Mouse (Mus musculus): ENCODE results near the gene Dnmt3l. TPM values are rescaled to one million over a fixed set of nuclear protein-coding genes. Genes with fewer than 3 reads are reported as not detected.

The Dnmt3l gene
- polyA plus RNA-seq, 1 experiment, result not detected

GRCm38 (mm10) chr10:78019291-78019690 lies 22.5 kb upstream of the Dnmt3l start:
- TF ChIP-seq GATA1 (IDR thresholded peaks at IDR 0.05; ENCODE audit: low read length), result no peak

- TF ChIP-seq GATA1 (IDR thresholded peaks at IDR 0.05; ENCODE audit: low read length), result no peak
Measured at GRCm38 (mm10) chr10:78028129-78028528, 13.6 kb upstream of the Dnmt3l start.

DNA sequence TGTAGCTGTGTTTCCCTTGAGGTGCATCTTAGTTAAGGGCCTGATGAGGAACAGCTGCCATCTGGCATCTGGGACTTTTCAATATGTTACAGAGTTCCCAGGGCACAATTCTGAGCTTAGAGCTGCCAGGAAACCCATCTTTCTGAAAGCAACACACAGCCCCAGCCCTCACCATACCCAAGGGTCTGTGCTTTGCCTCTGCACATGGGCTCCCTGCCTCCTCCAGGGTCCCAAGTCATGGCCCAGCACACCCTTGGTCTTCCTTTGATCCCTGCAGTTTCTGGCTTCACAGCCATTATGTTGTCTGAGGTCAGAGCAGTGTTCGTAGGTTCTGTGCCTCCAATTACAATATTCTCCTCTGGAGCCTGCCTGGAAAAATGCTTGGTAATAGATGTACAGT lies 12.7 kb upstream of the Dnmt3l start:
- no peak for TF ChIP-seq GATA1 (IDR thresholded peaks at IDR 0.05; ENCODE audit: low read length)

DNA sequence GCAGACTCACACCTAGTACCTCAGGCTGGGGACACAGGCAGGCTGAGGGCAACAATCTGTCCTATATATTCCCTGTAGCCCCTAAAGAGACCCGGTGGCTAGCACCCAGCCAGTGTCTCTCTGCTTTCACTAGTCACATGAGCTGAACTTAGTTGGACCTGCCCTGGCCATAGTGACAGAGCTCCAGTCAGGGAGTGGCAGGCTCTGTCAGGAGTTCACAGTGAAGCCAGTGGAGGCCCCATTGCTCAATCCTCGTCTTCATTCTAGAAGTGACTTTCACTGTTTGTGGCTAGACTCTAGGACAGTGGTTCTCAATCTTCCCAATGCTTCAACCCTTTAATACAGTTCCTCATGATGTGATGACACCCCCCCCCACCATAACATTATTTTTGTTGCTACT lies 9.8 kb upstream of the Dnmt3l start:
- TF ChIP-seq GATA1 (IDR thresholded peaks at IDR 0.05; ENCODE audit: low read length), result no peak

- TF ChIP-seq GATA1 (IDR thresholded peaks at IDR 0.05; ENCODE audit: low read length), result no peak
Measured at GRCm38 (mm10) chr10:78037139-78037538, 4.6 kb upstream of the Dnmt3l start.

DNA sequence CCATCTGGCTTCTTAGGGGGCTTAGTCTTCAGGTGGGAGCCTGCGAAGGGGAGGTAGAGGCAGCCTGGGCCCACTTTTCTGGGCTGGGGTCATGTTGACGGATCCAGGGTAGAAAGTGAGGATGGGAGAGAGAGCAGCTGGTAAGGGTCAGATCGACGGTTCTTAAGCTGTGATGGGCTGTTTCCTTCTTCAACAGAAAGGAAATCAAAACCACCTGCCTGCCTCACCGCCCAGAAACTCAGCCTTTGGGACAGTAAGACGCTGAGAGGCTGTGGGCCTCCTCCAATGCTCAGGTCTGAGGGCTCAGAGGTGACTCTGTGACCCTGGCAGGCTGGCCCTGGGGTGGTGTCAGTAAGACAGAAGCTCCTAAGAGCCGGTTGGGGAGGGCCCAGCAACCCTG lies 349 bp downstream of the Dnmt3l start:
- TF ChIP-seq GATA1 (IDR thresholded peaks at IDR 0.05; ENCODE audit: low read length), result no peak

GRCm38 (mm10) chr10:78042697-78043405 lies 1.1 kb downstream of the Dnmt3l start:
- TF ChIP-seq GATA1 (IDR thresholded peaks at IDR 0.05; ENCODE audit: low read length), result no peak

DNA sequence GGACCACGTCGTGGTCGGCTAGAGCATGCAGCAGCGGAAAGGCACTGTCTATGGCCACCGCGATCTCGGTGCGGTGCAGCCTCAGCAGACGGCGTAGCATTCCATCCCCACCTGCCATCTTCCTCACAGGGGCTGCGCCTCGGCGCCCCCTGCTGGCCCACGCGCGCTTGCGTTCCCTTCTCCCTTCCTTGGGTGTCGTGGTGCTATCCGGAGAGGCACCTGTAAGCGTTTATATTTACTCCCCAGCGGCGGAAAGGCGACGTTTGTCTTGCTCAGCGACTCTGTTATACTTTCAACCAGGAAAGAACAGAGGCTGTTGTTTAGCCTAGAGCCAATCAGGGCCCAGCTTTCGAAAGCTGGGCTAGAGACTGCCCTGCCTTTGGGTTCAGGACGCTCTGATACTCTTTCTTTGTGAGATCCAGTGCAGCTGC lies 1.7 kb downstream of the Dnmt3l start, which contains the start of gene Aire:
Gene Aire (minus strand): TSS at position 205 of the 431 bp plus-strand sequence.
- TF ChIP-seq GATA1 (IDR thresholded peaks at IDR 0.05; ENCODE audit: low read length), result no peak

GRCm38 (mm10) chr10:78044531-78044930 lies 2.8 kb downstream of the Dnmt3l start:
- TF ChIP-seq GATA1 (IDR thresholded peaks at IDR 0.05; ENCODE audit: low read length), result no peak

GRCm38 (mm10) chr10:78046388-78046787 lies 4.6 kb downstream of the Dnmt3l start:
- TF ChIP-seq GATA1 (IDR thresholded peaks at IDR 0.05; ENCODE audit: low read length), result no peak

DNA sequence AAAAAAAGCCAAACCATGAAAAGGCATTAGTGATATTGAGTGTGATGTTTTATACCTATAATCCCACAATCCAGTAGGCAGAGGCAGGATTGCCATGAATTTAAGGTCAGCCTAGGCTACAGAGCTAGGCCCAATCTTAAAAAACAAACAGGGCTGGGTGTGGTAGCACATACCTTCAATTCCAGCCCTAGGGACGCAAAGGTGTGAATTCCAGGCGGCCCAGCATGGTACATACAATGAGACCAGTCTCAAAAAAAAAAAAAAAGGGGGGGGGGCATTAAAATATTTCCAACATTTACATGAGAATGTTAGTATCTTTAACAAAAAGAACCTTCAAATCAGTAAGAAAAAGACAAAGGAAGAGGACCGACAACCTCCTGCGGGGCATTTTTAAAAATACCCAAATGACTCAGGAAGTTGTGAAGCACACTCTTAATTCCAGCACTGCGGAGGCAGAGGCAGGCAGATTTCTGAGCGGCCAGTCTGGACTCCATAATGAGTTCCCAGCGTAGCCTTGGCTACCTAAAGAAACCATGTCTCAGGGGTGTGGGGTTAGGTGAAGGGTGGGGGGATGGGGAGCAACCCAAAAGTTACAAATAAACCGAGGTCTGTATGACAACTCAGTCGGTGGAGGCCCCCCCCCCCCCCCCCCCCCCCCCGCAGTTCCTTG lies 6.4 kb downstream of the Dnmt3l start:
- no peak for TF ChIP-seq GATA1 (IDR thresholded peaks at IDR 0.05; ENCODE audit: low read length)

DNA sequence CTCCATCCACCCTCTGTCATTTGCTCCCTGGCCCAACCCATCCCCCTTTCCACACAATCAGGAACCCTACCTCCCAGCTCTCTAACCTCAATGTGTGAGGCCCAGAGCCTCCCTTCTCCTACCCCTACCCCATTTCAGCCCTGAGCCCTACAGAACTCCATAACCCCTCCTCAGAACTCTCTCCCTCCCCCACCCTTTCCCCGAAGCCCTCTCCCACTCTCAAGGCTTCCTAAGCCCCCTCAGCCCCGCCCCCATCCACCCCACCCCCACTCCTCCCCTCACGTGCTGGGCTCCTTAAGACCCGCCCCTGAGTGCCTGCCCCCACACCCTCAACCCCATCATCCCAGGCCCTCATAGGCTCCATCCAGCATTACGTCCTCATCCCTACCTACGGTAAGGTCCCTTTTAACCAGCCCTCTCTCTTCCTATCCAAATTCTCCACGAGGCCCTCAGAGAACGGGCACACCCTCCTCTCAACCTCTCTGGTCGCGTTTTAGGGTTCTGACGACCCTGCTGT lies 7.8 kb downstream of the Dnmt3l start:
- TF ChIP-seq GATA1 (IDR thresholded peaks at IDR 0.05; ENCODE audit: low read length), result no peak

GRCm38 (mm10) chr10:78054633-78055565 lies 13.2 kb downstream of the Dnmt3l start:
- TF ChIP-seq GATA1 (IDR thresholded peaks at IDR 0.05; ENCODE audit: low read length), result no peak

DNA sequence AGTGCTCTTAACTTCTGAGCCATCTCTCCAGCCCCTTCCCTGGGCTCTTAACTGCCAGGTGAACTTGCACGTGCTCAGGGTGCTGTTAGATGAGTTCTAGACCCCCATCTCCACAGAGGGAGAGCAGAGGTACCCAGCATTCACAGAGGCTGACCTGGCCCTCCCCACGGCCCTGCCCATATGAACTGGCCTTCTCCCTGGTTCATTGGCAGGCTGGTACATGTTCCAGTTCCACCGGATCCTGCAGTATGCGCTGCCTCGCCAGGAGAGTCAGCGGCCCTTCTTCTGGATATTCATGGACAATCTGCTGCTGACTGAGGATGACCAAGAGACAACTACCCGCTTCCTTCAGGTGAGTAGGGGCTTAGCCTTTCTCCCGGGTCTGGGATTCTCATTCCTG lies 15.3 kb downstream of the Dnmt3l start:
- no peak for TF ChIP-seq GATA1 (IDR thresholded peaks at IDR 0.05; ENCODE audit: low read length)

- no peak for TF ChIP-seq GATA1 (IDR thresholded peaks at IDR 0.05; ENCODE audit: low read length)
Measured at GRCm38 (mm10) chr10:78063122-78063521, 21.4 kb downstream of the Dnmt3l start.

DNA sequence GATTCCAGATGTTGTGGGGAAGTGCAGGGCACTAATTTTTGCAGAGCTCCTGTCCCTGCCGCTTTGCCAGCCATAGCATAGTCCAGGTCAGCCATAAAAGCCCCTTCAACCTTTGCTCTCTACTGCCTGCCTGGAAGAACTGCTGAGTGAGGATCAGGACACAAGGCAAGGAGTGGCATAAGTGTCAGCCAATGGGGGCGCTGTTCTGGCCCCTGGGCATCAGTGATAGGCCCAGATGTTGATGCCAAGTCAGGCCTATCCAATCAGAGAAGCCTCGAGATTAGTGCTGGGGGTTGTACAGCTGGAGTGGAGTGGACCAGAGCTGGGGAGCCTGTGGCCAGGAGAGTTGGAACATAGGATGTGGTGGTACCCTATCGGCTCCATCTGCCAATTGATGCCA lies 25.5 kb downstream of the Dnmt3l start:
- no peak for TF ChIP-seq GATA1 (IDR thresholded peaks at IDR 0.05; ENCODE audit: low read length)

Data from G1E-ER4 (cell line).